Mouse (Mus musculus): ENCODE measurements around the gene Hs3st1. TPM values are rescaled to one million over a fixed set of nuclear protein-coding genes. Genes with fewer than 3 reads are reported as not detected.

Hs3st1 gene
- total RNA-seq, 2 experiments from 2014 or later = 7.0 to 7.5 TPM

- peak; percentile 87 to 88 for DNase-seq
- intact Hi-C loops (cut with DNase I) = loop anchor here (5.0 to 10.0 kb wide), 4 partner anchors 198 to 429 kb away; no protein-coding TSS in a partner anchor
These were observed 111.1 kb downstream of the Hs3st1 start for GRCm38 (mm10) chr5:39643924-39644826.

- no peak for DNase-seq
- intact Hi-C loops (cut with DNase I) = loop anchor here (5.0 to 10.0 kb wide), 4 partner anchors 199 to 429 kb away; no protein-coding TSS in a partner anchor
These were observed 111.9 kb downstream of the Hs3st1 start for GRCm38 (mm10) chr5:39643260-39643923.

GRCm38 (mm10) chr5:39642222-39642770 is 113.0 kb downstream of the Hs3st1 start:
- intact Hi-C loops (cut with DNase I) = loop anchor here (5.0 to 10.0 kb wide), 4 partner anchors 200 to 427 kb away; no protein-coding TSS in a partner anchor
- no peak for DNase-seq

GRCm38 (mm10) chr5:39639438-39640177 is 115.7 kb downstream of the Hs3st1 start:
- intact Hi-C loops (cut with DNase I) = loop anchor here (1.0 to 10.0 kb wide), 5 partner anchors 203 to 857 kb away; no protein-coding TSS in a partner anchor
- DNase-seq = peak; percentile 73 to 79

GRCm38 (mm10) chr5:39638926-39639325 is 116.3 kb downstream of the Hs3st1 start:
- DNase-seq = no peak
- intact Hi-C loops (cut with DNase I) = no loop called here

- no peak for DNase-seq
- intact Hi-C loops (cut with DNase I) = no loop called here
These were observed 117.4 kb downstream of the Hs3st1 start for GRCm38 (mm10) chr5:39637874-39638273.

- no peak for DNase-seq
These were observed 119.2 kb downstream of the Hs3st1 start for GRCm38 (mm10) chr5:39636090-39636489.

GRCm38 (mm10) chr5:39634300-39635047 is 120.8 kb downstream of the Hs3st1 start:
- no peak for DNase-seq
- intact Hi-C loops (cut with DNase I) = no loop called here

More at GRCm38 (mm10) chr5:39636090-39636489, 119.2 kb downstream of the Hs3st1 start:
- intact Hi-C loops (cut with DNase I) = no loop called here

GRCm38 (mm10) chr5:39633206-39633605 is 122.1 kb downstream of the Hs3st1 start:
- intact Hi-C loops (cut with DNase I) = no loop called here
- no peak for DNase-seq

- intact Hi-C loops (cut with DNase I) = no loop called here
These were observed 124.4 kb downstream of the Hs3st1 start for GRCm38 (mm10) chr5:39630841-39631240.

GRCm38 (mm10) chr5:39625037-39625473 is 130.2 kb downstream of the Hs3st1 start:
- intact Hi-C loops (cut with DNase I) = no loop called here
- DNase-seq = no peak

More at GRCm38 (mm10) chr5:39630841-39631240, 124.4 kb downstream of the Hs3st1 start:
- no peak for DNase-seq

- intact Hi-C loops (cut with DNase I) = no loop called here
- DNase-seq = no peak
These were observed 131.1 kb downstream of the Hs3st1 start for GRCm38 (mm10) chr5:39624218-39624590.

GRCm38 (mm10) chr5:39623304-39624217 is 131.7 kb downstream of the Hs3st1 start:
- intact Hi-C loops (cut with DNase I) = no loop called here

GRCm38 (mm10) chr5:39620206-39620866 is 134.9 kb downstream of the Hs3st1 start:
- intact Hi-C loops (cut with DNase I) = no loop called here
- no peak for DNase-seq

More at GRCm38 (mm10) chr5:39623304-39624217, 131.7 kb downstream of the Hs3st1 start:
- DNase-seq = no peak

- intact Hi-C loops (cut with DNase I) = no loop called here
- no peak for DNase-seq
These were observed 137.8 kb downstream of the Hs3st1 start for GRCm38 (mm10) chr5:39617354-39617977.

- intact Hi-C loops (cut with DNase I) = no loop called here
- DNase-seq = no peak
These were observed 140.1 kb downstream of the Hs3st1 start for GRCm38 (mm10) chr5:39615202-39615601.

GRCm38 (mm10) chr5:39613534-39613933 is 141.7 kb downstream of the Hs3st1 start:
- intact Hi-C loops (cut with DNase I) = no loop called here
- DNase-seq = no peak

Measured in heart, postnatal 36 days (tissue).